Mouse (Mus musculus): Measurements from ENCODE around the gene Olfr418. TPM values are rescaled to one million over a fixed set of nuclear protein-coding genes. Genes with fewer than 3 reads are reported as not detected.
"Not testable (repeated sequence)": the region's sequence is repeated elsewhere in the genome, so short reads cannot be mapped to it uniquely, and the experiment has no call there.

The Olfr418 gene
- total RNA-seq (2015): not detected in 2 replicates
- not detected in 2 replicates for total RNA-seq (2017)

DNA sequence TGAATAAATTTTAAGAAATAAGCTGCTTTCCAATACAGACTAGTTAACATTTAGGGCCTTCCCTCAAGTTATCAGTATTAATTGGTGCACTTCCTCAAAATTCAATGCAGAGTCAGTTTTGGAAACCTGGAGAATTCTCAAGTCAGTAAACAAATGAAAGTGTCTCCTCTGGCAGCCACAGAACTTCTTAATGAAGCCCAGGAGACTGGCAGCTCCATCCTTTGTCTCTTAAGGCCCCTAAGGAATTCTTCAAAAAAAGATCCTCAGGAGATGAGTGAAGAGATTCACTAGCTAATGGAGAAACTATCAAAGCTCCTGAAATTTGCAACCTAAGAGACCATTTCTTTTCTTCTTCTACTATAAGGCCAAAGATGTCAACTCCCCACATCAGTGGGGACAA lies at the start of gene Olfr418:
TSS of gene Olfr418 (plus strand) at position 301 of the 400 bp plus-strand sequence.
- ATAC-seq (ENCODE audit: poor library complexity, severe bottlenecking): no peak

DNA sequence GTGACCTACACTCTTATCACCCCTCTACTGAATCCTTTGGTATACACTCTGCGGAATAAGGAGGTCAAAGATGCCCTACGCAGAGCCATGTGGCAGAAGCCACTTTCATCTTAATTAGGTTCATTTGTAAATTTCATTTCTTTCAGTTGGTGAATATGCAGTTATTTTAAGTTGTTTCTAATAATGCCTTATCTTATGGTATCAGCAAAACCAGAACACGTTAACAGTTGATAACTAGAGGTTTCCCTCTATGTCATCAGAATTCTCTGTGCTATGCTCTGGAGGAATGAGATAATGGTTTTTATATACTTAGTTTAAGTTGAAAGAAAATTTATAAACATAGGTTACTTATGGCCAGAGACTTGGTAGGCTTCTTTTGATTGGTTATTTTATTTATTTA lies 49.3 kb upstream of the Olfr418 start:
- ATAC-seq (ENCODE audit: poor library complexity, severe bottlenecking): no peak

DNA sequence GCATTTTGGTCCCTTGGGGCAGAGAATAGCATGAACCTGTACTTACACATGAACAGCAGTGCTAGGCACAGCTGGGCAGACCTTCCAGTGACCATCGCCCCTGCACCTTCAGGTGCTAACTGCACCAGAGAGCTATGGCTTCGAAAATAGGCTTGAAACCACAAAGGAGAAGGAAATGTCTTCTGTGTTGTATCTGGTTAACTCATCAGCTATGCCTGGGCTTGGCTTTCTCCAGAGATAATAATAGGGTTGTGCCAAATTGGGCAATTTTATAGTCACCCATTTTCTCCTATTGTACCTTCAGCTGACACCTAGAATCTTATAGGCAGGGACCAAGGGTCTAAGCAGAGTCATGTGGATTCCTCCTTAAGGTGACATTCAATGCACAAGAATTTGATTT lies 38.7 kb upstream of the Olfr418 start, which contains the start of gene Fcer1a:
TSS of gene Fcer1a (minus strand) at position 134 of the 400 bp plus-strand sequence.
- ATAC-seq (ENCODE audit: poor library complexity, severe bottlenecking): peak; percentile 77

DNA sequence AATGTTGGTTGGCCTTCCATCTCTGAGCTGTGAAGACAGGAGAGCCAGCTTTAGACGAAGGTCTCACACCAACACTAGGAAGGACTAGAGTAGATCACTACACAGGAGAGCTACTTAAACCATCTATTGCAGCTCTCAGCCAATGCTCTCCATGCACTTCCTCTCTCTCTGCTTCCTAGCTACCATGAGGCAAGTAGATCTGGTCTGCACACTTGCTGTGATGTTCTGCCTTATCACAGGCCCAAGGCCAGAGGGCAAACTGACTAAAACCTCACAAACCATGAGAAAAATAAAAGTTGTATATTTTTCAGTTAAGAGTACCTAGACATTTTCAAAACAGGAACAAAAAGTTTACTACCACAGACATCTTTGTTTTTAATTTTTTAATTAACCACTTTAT lies 28.8 kb upstream of the Olfr418 start:
- ATAC-seq (ENCODE audit: poor library complexity, severe bottlenecking): peak; percentile 47; the same call in 1 of the 2 replicates

DNA sequence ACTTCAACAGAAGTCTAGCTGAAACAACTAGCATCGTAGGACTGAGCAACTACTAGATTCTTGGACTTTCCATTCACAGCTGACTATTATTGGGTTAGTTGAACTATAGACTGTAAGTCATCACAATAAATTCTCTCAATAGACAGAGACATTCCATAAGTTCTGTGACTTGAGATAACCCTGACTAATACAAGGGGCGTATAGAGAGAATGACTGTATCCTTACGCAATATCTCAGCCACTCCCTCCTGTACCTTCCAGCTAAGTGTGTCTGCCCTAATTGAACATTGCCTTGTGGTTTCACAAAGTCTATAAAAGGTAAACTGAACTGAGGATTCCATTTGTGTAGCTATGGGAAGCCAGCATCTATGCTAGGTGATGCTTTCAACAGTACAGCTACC lies 15.9 kb upstream of the Olfr418 start:
- ATAC-seq (ENCODE audit: poor library complexity, severe bottlenecking): no peak

DNA sequence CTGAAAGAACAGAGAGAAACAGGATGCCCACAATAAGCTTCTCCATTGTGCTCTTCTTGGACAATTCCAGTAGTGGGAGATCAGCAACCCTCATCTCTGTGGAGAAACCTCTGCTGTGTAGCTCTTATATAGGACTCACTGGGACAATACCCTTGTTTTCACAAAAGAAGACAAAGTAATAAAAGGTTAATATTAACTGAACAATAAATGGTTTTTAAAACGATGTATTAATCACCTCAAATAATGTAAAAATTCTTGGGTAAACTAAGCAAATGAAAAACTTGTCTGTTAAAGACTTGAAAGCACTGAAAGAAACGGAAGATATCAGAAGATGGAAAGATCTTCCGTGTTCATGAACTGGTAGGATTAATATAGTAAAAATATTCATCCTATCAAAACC lies 11.9 kb downstream of the Olfr418 start, which contains the start of gene Mptx2:
TSS of gene Mptx2 (minus strand) at position 101 of the 400 bp plus-strand sequence.
- ATAC-seq (ENCODE audit: poor library complexity, severe bottlenecking): no peak

DNA sequence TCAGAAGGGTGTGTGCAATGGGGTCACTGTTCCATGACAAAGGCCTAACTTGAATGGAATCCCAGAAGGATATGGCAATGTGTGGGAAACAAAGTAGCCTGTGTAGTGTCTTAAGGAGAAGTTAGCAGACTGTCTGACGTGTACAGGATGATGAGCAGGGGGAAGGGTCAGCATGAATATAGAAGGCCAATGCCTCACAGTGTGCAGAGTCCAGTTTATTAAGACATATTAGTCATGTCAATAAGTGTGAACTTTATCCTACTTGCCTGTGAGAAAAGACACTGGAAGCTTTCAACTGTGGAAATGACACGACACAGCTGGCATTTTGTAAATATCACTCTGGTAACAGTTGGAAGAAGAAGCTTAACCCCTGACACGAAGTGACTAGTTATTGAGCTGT lies 37.0 kb downstream of the Olfr418 start:
- ATAC-seq (ENCODE audit: poor library complexity, severe bottlenecking): not testable (repeated sequence)

DNA sequence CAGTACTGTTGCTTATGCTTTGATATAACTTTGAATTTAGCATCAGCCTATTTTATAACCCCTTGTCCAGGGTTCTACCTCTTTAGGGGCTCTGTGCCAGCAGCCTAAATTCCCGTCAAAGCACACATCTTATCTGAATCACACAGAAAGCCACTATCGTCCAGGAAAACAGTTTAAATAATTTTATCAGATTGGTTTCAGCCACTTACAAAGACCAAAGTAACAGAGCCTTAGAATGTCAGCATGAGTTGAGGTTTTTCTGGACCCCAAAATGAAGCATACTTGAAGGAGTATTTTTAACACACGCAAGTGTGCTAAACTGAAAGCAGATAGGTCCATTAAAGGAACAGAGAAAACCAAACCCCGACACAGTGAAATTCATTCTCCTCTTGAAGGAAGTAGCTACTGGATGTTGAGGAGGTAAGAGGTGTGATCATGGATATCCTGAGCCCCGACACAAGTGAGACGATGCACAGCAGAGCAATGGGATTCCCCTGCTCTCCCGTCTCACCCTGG lies 47.8 kb downstream of the Olfr418 start:
- not testable (repeated sequence) for ATAC-seq (ENCODE audit: poor library complexity, severe bottlenecking)

DNA sequence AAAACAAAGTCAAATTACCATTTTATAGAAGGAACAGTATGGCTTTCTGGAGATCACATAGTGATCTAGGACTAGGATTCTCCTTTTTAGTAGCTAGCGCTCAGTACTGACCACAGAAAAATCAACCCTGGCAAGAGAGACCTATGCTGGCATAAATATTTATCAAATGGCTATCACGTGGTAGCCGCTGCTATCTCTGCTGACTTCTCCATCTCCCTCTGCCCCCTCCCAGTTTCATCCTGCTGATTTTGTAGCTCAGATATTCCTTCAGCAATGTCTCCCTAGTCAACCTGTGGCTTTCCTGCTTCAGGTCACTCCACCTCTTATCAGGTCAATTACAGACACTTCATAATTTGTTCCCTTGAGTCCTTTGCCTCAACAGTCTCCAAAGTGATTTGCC lies 49.9 kb downstream of the Olfr418 start:
- ATAC-seq (ENCODE audit: poor library complexity, severe bottlenecking): no peak

DNA sequence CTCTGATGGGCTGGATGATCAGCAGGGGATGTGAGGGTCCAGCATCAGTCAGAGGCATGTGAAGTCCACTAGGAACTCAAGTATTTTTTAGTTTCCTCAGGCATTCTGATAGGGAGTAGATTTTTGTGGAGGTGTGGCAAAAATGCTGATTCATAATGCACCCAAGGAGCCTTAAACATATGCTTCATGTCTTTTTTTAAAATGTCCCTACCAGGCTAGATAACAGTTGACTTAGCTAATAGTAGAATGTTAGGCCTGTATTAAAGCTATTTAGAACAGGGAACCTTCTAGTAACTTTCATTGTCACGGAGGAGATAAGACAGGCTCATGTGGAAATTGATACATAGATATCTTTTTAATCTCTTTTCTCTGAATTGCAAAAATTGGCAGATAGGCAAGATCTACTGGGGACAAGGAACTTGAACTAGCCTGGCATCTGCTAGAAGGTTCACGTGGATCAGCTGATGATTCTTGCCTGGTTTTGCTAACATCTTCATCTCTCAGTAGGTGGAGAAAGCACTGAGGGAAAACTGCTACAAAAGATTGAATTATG lies 52.2 kb downstream of the Olfr418 start:
- no peak for ATAC-seq (ENCODE audit: poor library complexity, severe bottlenecking)

DNA sequence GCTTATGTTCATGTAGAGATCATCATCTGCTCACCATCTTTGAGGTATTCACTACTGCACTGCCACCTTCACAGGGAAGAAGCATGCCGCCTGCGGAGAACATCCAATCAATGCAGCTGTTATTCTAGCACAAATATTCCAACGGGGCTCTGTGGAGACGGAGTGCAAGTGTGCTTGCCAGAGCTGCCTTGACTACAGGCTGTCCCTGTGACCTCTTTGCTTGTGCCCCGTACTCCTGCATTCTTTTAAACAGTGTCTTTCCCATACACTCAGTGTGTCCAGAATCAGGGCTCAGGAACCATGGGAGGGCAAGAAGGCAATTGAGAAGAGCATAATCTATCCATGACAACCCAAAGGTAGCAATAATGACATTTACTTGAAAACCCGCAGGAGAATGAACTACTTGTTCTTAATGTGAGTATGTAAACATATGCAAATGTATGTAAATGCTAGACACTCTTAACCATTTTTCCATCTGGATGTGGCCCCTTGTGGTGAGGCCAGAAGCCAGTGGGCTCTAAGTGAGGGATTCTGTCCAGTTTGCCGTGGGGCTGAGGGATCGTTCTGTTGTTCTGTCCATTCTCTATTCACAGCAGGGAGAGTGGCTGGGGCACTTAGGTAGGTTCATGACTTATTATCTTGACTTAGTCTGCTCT lies 55.9 kb downstream of the Olfr418 start:
- ATAC-seq (ENCODE audit: poor library complexity, severe bottlenecking): no peak

DNA sequence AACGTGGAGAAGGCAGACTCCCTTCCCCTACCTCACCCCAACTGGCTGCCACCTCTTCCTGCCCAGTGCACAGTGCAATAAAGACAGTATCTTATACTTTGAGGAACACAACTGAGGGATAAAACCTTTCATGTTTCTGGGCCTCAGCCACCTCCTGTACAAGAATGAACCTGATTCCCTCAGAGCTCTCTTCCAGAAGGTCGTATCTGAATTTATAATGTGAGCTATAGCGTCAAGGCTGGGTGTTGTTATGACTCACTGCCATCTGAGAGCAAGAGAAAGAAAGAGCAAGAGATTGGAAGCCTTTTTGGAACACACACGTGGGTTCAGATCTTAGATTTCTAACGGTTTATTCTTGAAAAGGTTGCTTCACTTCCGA lies 56.4 kb downstream of the Olfr418 start:
- no peak for ATAC-seq (ENCODE audit: poor library complexity, severe bottlenecking)

Other genes starting within 250 kb of the Olfr418 start
- not detected in 2 replicates for gene Olfr1408, start 128.6 kb upstream of the Olfr418 start, total RNA-seq (2015)
- gene Olfr1408, start 128.6 kb upstream of the Olfr418 start, total RNA-seq (2017): not detected in 2 replicates
- not detected in 2 replicates for gene Olfr1406, start 75.4 kb upstream of the Olfr418 start, total RNA-seq (2015)
- not detected in 2 replicates for gene Olfr1406, start 75.4 kb upstream of the Olfr418 start, total RNA-seq (2017)
- gene Olfr218, start 68.2 kb upstream of the Olfr418 start, total RNA-seq (2015): not detected in 2 replicates
- gene Olfr218, start 68.2 kb upstream of the Olfr418 start, total RNA-seq (2017): not detected in 2 replicates
- gene Olfr1404, start 53.6 kb upstream of the Olfr418 start, total RNA-seq (2015): not detected in 2 replicates
- gene Olfr1404, start 53.6 kb upstream of the Olfr418 start, total RNA-seq (2017): not detected in 2 replicates
- 93.0 and 93.6 TPM in 2 replicates for gene Fcer1a, start 38.8 kb upstream of the Olfr418 start, total RNA-seq (2015)
- 38.5 and 59.0 TPM in 2 replicates for gene Fcer1a, start 38.8 kb upstream of the Olfr418 start, total RNA-seq (2017)
- not detected in 2 replicates for gene Mptx2, start 11.8 kb downstream of the Olfr418 start, total RNA-seq (2015)
- gene Mptx2, start 11.8 kb downstream of the Olfr418 start, total RNA-seq (2017): not detected in 2 replicates
- gene Ackr1, start 67.7 kb downstream of the Olfr418 start, total RNA-seq (2015): 1.0 and 1.8 TPM in 2 replicates
- gene Ackr1, start 67.7 kb downstream of the Olfr418 start, total RNA-seq (2017): 0.40 and 1.0 TPM in 2 replicates
- 56.4 and 68.1 TPM in 2 replicates for gene Aim2, start 84.9 kb downstream of the Olfr418 start, total RNA-seq (2015)
- 91.8 and 109 TPM in 2 replicates for gene Aim2, start 84.9 kb downstream of the Olfr418 start, total RNA-seq (2017)
- 1.5 and 2.1 TPM in 2 replicates for gene Cadm3, start 101.7 kb downstream of the Olfr418 start, total RNA-seq (2015)
- 0.51 and 5.2 TPM in 2 replicates for gene Cadm3, start 101.7 kb downstream of the Olfr418 start, total RNA-seq (2017)
- gene Ifi206, start 225.0 kb downstream of the Olfr418 start, total RNA-seq (2015): 13.1 and 17.8 TPM in 2 replicates
- gene Ifi206, start 225.0 kb downstream of the Olfr418 start, total RNA-seq (2017): 2.4 and 3.1 TPM in 2 replicates